Mouse (Mus musculus) ES-E14 (cell line): ENCODE results near the gene Hipk4.
A peak's percentile ranks its signal among the peaks of the same experiment; 100 is the strongest.

ENCODE experiments used
- HCFC1 ChIP-seq: IDR thresholded peaks from 2 replicates; pipeline ENCODE4 v1.6.1; 2012; ENCODE audit warnings: low read length, inconsistent platforms, borderline replicate concordance; ENCODE audit not compliant: insufficient read depth
- MAFK ChIP-seq: IDR thresholded peaks from 2 replicates; pipeline ENCODE4 v1.6.1; 2014; ENCODE audit warnings: mild to moderate bottlenecking, low read depth, low read length, inconsistent platforms; ENCODE audit not compliant: insufficient read depth
- ZC3H11A ChIP-seq: IDR thresholded peaks from 2 replicates; pipeline ENCODE4 v1.6.1; 2012; ENCODE audit warnings: low read depth, mild to moderate bottlenecking, inconsistent platforms, low read length, borderline replicate concordance
- ZNF384 ChIP-seq: IDR thresholded peaks from 2 replicates; pipeline ENCODE4 v1.6.1; 2012; ENCODE audit warnings: low read depth, low read length, inconsistent platforms

DNA sequence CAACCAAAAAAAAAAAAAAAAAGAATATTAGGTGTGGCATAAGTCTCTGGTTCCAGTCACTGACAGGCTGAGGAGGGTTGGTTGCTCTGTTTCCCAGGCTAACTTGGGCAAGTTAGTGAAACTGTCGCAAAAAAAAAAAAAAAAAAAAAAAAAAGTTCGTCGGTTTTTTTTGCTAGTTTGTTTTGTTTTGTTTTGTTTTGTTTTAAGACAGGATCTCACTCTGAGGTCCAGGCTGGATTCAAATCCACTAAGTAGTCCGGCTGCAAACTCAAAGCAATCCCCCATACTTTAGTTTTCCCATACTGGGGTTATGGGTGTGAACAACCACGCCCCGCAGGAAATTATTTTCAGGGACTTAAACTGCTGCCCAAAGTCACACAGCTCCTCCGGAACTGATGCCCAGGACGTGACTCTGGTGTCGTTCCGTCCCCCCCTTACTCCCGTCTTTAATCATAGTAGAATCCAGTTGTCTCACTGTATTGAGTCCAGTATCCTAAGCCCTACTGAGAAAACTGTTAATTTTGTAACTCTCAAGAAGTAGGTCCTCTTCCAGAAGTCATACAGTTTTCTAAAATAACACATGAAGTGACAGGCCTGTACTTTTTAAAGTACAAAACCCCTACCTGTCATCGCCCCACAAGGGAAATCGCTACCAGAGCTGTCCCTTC lies 36.8 kb upstream of the Hipk4 start:
- TF ChIP-seq MAFK = no peak
- no peak for TF ChIP-seq ZC3H11A
- peak; percentile 89 for TF ChIP-seq ZNF384
- TF ChIP-seq HCFC1 = no peak
